Mouse (Mus musculus): ENCODE results near the gene Cfap61. TPM values are rescaled to one million over a fixed set of nuclear protein-coding genes. Genes with fewer than 3 reads are reported as not detected.

Gene Cfap61
- polyA plus RNA-seq, 1 experiment from 2014 or later = 0.24 TPM

DNA sequence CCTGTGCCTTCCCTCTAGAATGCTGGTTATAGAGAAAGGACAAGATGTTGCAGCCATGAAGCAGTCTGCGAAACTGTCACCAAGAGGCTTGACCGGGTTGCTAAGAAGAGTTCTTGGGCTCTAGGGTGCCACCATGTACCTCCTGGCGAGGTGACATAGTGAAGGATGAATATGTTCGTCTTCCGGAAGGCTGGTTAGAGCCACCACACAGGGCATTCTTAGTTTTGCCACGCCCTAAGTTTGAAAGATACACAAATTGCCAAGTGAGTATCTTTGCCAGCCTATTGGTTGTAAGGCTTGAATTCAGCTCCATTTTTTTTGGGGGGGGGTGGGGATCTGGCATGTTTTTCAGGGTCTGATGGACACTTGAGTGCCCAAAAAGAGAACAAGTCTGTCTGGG, 23.5 kb downstream of the Cfap61 start:
- Histone ChIP-seq H3K9me3 (ENCODE audit: control insufficient read depth, low read length) (no peaks in the 10 kb centered on the region), H3K27ac (ENCODE audit: low read depth) (no peak overlapping the region)
- WGBS = 84% methylated on average over 6 of the region's 6 CpGs

DNA sequence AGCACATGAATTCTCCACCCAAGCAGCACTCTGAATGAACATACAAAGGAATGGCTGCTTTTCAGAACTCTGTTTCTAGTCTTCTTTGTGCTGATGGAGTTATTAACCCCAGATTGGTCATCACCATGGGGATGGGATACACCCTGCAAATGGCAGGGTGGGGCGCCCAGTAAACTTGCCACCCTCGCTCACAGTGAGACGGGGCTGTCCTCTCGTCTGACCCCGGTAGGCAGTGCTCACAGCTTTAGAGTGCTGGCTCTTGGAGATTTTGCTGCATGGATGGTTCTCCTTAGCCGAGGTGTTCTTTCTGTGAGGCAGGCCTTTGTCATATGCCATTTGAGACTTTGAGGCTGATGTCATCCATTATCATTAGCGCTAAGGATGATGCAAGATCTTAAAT, 24.0 kb downstream of the Cfap61 start:
- H3K27ac ChIP-seq (ENCODE audit: low read depth) = no peak overlapping the region
- H3K36me3 ChIP-seq (ENCODE audit: control insufficient read depth, insufficient read depth, low read length) = no peaks in the 10 kb centered on the region
- DNase-seq (ENCODE audit: low spot score) (no peak), ATAC-seq (replicated peaks; ENCODE audit: low FRiP score, low TSS enrichment, low read depth) (no peak)
- H3K9ac ChIP-seq (ENCODE audit: low read length) = no peak overlapping the region
- 85% methylated on average over 7 of the region's 7 CpGs for WGBS
- no peak overlapping the region for H3K4me2 ChIP-seq (ENCODE audit: low read length)
- H3K9me3 ChIP-seq (ENCODE audit: control insufficient read depth, low read length) = no peaks in the 10 kb centered on the region
- no peak overlapping the region for H3K4me3 ChIP-seq (ENCODE audit: low read depth, low read length)
- no peaks in the 10 kb centered on the region for H3K4me1 ChIP-seq (replicated peaks; ENCODE audit: control insufficient read depth, insufficient read depth, low read length)
- no peaks in the 10 kb centered on the region for H3K27me3 ChIP-seq (replicated peaks; ENCODE audit: control insufficient read depth, insufficient read depth, low read length)

More for the DNA sequence above, 23.5 kb downstream of the Cfap61 start:
- H3K27me3 ChIP-seq (replicated peaks; ENCODE audit: control insufficient read depth, insufficient read depth, low read length) = no peaks in the 10 kb centered on the region
- no peak overlapping the region for H3K4me2 ChIP-seq (ENCODE audit: low read length)
- no peaks in the 10 kb centered on the region for H3K4me1 ChIP-seq (replicated peaks; ENCODE audit: control insufficient read depth, insufficient read depth, low read length)
- DNase-seq (ENCODE audit: low spot score) (no peak), ATAC-seq (replicated peaks; ENCODE audit: low FRiP score, low TSS enrichment, low read depth) (no peak)
- no peak overlapping the region for H3K4me3 ChIP-seq (ENCODE audit: low read depth, low read length)
- no peak overlapping the region for H3K9ac ChIP-seq (ENCODE audit: low read length)
- no peaks in the 10 kb centered on the region for H3K36me3 ChIP-seq (ENCODE audit: control insufficient read depth, insufficient read depth, low read length)

DNA sequence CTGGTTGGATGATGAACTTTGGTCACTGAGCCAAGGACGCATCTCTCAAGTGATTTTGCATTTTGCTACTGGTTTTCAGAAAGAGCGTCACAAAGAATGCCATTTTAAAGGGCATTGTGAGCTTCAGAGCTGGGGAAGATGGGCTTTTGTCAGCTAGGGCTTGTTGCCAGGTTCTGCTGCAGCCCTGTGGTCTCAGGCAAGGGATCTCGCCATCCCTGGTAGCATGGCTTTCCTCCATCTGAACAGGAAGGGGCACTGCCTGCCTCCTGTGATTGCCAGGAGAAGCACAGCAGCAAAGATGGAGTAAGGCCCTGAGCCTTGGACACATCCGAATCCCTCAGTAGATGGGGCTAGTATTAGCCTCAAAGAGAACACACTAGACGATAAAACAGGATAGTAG, 27.3 kb downstream of the Cfap61 start:
- Histone ChIP-seq H3K9me3 (ENCODE audit: control insufficient read depth, low read length) (no peaks in the 10 kb centered on the region), H3K36me3 (ENCODE audit: control insufficient read depth, insufficient read depth, low read length) (no peaks in the 10 kb centered on the region), H3K9ac (ENCODE audit: low read length) (no peak overlapping the region), H3K4me1 (replicated peaks; ENCODE audit: control insufficient read depth, insufficient read depth, low read length) (no peaks in the 10 kb centered on the region), H3K4me2 (ENCODE audit: low read length) (no peak overlapping the region), H3K27me3 (replicated peaks; ENCODE audit: control insufficient read depth, insufficient read depth, low read length) (no peaks in the 10 kb centered on the region), H3K4me3 (ENCODE audit: low read depth, low read length) (no peak overlapping the region), H3K27ac (ENCODE audit: low read depth) (no peak overlapping the region)
- no peak for DNase-seq (ENCODE audit: low spot score)
- ATAC-seq (replicated peaks; ENCODE audit: low FRiP score, low TSS enrichment, low read depth) = no peak
- WGBS = 82% methylated on average over 5 of the region's 5 CpGs

DNA sequence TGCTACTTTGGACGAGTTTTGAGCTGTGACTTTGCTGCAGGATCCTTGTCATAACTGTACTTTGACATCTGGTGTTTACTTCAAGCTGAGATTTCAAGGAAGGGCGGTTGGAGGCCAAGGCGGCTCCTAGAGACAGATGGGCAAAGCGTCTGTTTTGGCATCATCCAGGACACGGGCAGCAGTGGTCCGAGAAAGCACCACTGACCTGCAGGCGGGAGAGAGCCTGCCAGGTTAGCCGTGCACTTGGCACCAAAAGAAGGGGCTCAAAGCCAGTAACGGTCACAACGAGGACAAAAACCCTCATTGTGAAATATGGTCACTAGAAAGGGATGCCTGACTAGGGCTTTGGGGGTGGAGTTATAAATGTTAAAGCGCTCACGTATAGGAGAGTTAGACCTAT, 36.2 kb downstream of the Cfap61 start:
- Histone ChIP-seq H3K4me3 (ENCODE audit: low read depth, low read length) (no peak overlapping the region), H3K9ac (ENCODE audit: low read length) (no peak overlapping the region), H3K27me3 (replicated peaks; ENCODE audit: control insufficient read depth, insufficient read depth, low read length) (no peaks in the 10 kb centered on the region), H3K9me3 (ENCODE audit: control insufficient read depth, low read length) (no peaks in the 10 kb centered on the region), H3K36me3 (ENCODE audit: control insufficient read depth, insufficient read depth, low read length) (no peaks in the 10 kb centered on the region), H3K27ac (ENCODE audit: low read depth) (no peak overlapping the region), H3K4me2 (ENCODE audit: low read length) (no peak overlapping the region), H3K4me1 (replicated peaks; ENCODE audit: control insufficient read depth, insufficient read depth, low read length) (no peaks in the 10 kb centered on the region)
- WGBS = 83% methylated on average over 12 of the region's 12 CpGs
- ATAC-seq (replicated peaks; ENCODE audit: low FRiP score, low TSS enrichment, low read depth) = no peak
- no peak for DNase-seq (ENCODE audit: low spot score)

DNA sequence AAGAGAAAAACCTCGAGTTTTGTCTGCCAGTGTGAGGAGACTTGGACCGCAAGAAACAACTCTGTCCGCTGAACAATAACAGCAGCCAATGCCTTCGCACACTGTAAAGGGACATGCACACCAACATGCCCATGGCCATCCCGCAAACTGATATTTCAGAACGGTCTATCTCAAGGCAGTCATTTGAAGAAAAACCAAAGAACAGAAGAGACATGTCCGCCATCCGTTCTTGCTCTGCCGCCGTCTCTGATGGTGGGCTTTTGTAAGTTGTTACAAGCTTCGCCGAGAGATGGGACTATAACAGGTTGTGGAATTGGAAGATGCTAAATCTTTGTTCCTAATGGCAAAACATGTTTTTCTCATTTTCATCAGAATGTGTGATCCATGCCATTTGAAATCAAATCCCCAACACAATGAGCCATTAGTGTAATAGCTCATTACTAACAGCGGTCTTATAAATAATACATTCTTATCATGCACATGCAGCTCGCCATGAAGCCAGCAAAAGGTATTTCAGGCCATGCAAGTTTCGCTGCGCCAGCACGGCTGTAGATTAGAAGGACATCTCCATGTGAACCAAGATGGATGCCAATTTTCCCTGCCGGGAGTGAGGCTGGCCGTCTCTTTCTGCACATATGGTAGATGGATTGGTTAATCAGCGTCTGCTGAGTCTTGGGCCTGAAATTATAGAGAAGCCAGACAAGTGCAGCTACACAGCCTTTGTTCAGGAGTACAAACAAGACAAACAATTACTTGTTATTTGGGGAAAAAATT, 36.8 kb downstream of the Cfap61 start:
- Histone ChIP-seq H3K27me3 (replicated peaks; ENCODE audit: control insufficient read depth, insufficient read depth, low read length) (no peaks in the 10 kb centered on the region), H3K4me3 (ENCODE audit: low read depth, low read length) (no peak overlapping the region), H3K36me3 (ENCODE audit: control insufficient read depth, insufficient read depth, low read length) (no peaks in the 10 kb centered on the region), H3K9ac (ENCODE audit: low read length) (no peak overlapping the region), H3K4me2 (ENCODE audit: low read length) (no peak overlapping the region), H3K27ac (ENCODE audit: low read depth) (no peak overlapping the region), H3K4me1 (replicated peaks; ENCODE audit: control insufficient read depth, insufficient read depth, low read length) (no peaks in the 10 kb centered on the region), H3K9me3 (ENCODE audit: control insufficient read depth, low read length) (no peaks in the 10 kb centered on the region)
- no peak for ATAC-seq (replicated peaks; ENCODE audit: low FRiP score, low TSS enrichment, low read depth)
- DNase-seq (ENCODE audit: low spot score) = no peak
- 93% methylated on average over 20 of the region's 20 CpGs for WGBS

DNA sequence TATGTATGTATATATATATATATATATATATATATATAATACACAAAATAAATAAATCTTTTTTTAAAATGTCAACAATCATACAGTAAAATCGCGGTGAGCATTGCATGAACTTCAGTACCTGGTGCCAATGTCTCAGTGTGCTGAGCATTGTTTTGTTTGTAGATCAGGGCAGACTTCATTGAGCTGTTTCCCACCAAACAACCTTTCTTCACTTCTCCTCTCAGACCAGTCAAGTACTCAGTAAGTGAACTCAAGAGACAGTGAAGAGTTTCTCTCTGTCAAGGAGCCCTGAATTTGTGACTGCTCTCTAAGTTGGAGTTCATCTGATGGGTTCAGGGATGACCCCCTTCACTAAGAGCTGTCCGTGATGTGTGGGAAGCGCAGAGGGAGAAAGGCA, 38.0 kb downstream of the Cfap61 start:
- WGBS = 88% methylated on average over 4 of the region's 4 CpGs
- DNase-seq (ENCODE audit: low spot score) (no peak), ATAC-seq (replicated peaks; ENCODE audit: low FRiP score, low TSS enrichment, low read depth) (no peak)
- Histone ChIP-seq H3K4me1 (replicated peaks; ENCODE audit: control insufficient read depth, insufficient read depth, low read length) (no peaks in the 10 kb centered on the region), H3K27me3 (replicated peaks; ENCODE audit: control insufficient read depth, insufficient read depth, low read length) (no peaks in the 10 kb centered on the region), H3K9ac (ENCODE audit: low read length) (no peak overlapping the region), H3K4me3 (ENCODE audit: low read depth, low read length) (no peak overlapping the region), H3K9me3 (ENCODE audit: control insufficient read depth, low read length) (no peaks in the 10 kb centered on the region), H3K4me2 (ENCODE audit: low read length) (no peak overlapping the region), H3K27ac (ENCODE audit: low read depth) (no peak overlapping the region), H3K36me3 (ENCODE audit: control insufficient read depth, insufficient read depth, low read length) (no peaks in the 10 kb centered on the region)

DNA sequence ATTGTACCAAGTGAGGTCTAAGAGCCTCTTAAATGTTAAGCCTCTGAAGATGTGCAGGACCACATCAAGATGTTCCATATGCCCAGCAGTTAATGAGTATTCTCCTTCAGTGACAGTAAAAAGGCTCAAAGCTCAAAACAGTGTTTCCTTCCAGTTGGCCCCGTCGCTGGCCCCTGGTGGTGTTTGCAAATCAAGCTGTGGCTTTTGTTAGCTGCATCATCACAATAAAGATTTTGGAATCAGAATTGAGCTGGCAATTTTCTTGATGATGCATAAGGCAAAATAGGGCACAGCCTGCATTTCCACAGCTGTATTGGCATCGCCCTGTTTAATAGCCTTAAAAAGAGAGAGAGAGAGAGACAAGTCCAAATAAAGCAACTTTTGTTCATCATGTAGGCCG, 45.0 kb downstream of the Cfap61 start:
- H3K4me3 ChIP-seq (ENCODE audit: low read depth, low read length) = no peak overlapping the region
- H3K36me3 ChIP-seq (ENCODE audit: control insufficient read depth, insufficient read depth, low read length) = no peaks in the 10 kb centered on the region
- no peaks in the 10 kb centered on the region for H3K9me3 ChIP-seq (ENCODE audit: control insufficient read depth, low read length)
- no peaks in the 10 kb centered on the region for H3K27me3 ChIP-seq (replicated peaks; ENCODE audit: control insufficient read depth, insufficient read depth, low read length)
- H3K4me1 ChIP-seq (replicated peaks; ENCODE audit: control insufficient read depth, insufficient read depth, low read length) = no peaks in the 10 kb centered on the region
- no peak for DNase-seq (ENCODE audit: low spot score)
- ATAC-seq (replicated peaks; ENCODE audit: low FRiP score, low TSS enrichment, low read depth) = no peak
- no peak overlapping the region for H3K9ac ChIP-seq (ENCODE audit: low read length)
- no peak overlapping the region for H3K4me2 ChIP-seq (ENCODE audit: low read length)
- H3K27ac ChIP-seq (ENCODE audit: low read depth) = no peak overlapping the region
- 74% methylated on average over 4 of the region's 4 CpGs for WGBS

DNA sequence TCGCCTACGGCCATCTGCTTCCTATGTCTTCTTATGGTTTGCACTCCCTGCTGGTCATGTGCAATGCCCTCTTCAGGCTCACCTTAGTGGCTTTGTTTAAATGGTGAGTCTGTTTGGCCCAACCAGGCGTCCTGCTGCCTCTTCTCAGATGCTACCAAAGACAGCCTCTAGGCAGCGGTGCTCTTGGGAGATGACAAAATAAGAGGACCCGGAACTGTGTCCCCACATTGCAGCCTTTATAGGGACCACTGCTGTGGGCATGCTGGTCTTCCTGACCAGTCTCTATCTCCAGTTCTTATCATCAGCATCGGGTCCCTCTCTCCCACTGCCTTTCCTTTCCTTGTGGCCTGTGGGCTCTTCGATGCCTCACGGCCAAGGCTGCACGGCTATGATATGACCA, 46.3 kb downstream of the Cfap61 start:
- H3K4me2 ChIP-seq (ENCODE audit: low read length) = no peak overlapping the region
- no peaks in the 10 kb centered on the region for H3K9me3 ChIP-seq (ENCODE audit: control insufficient read depth, low read length)
- H3K27me3 ChIP-seq (replicated peaks; ENCODE audit: control insufficient read depth, insufficient read depth, low read length) = no peaks in the 10 kb centered on the region
- H3K36me3 ChIP-seq (ENCODE audit: control insufficient read depth, insufficient read depth, low read length) = no peaks in the 10 kb centered on the region
- WGBS = 78% methylated on average over 9 of the region's 9 CpGs
- no peak for DNase-seq (ENCODE audit: low spot score)
- no peak overlapping the region for H3K27ac ChIP-seq (ENCODE audit: low read depth)
- H3K4me1 ChIP-seq (replicated peaks; ENCODE audit: control insufficient read depth, insufficient read depth, low read length) = no peaks in the 10 kb centered on the region
- no peak overlapping the region for H3K9ac ChIP-seq (ENCODE audit: low read length)
- no peak for ATAC-seq (replicated peaks; ENCODE audit: low FRiP score, low TSS enrichment, low read depth)
- H3K4me3 ChIP-seq (ENCODE audit: low read depth, low read length) = no peak overlapping the region

DNA sequence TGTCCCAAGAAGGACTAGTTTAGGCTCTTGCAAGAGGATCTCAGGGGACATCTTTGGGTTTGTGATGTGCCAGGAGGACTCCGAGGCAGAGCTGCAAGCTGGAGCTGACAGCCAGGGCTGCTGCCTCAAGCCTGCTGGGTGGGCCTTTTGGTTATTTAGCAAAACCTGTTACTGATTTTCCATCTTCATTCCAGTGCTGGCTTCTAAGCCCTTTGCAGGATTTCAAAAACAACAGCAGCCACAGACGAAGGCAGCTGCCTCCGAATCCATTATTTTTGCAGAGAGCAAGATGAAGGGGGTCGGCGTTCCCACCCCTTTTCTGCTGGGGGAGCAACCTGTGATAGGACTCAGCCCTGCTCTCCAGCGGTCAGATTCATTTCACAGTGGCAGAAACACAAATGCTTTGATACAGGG, 47.1 kb downstream of the Cfap61 start:
- no peak overlapping the region for H3K4me2 ChIP-seq (ENCODE audit: low read length)
- no peak for ATAC-seq (replicated peaks; ENCODE audit: low FRiP score, low TSS enrichment, low read depth)
- DNase-seq (ENCODE audit: low spot score) = peak; percentile 43
- no peak overlapping the region for H3K9ac ChIP-seq (ENCODE audit: low read length)
- 46% methylated on average over 6 of the region's 6 CpGs for WGBS
- no peaks in the 10 kb centered on the region for H3K9me3 ChIP-seq (ENCODE audit: control insufficient read depth, low read length)
- H3K27me3 ChIP-seq (replicated peaks; ENCODE audit: control insufficient read depth, insufficient read depth, low read length) = no peaks in the 10 kb centered on the region
- H3K4me3 ChIP-seq (ENCODE audit: low read depth, low read length) = no peak overlapping the region
- H3K36me3 ChIP-seq (ENCODE audit: control insufficient read depth, insufficient read depth, low read length) = no peaks in the 10 kb centered on the region
- H3K4me1 ChIP-seq (replicated peaks; ENCODE audit: control insufficient read depth, insufficient read depth, low read length) = no peaks in the 10 kb centered on the region
- H3K27ac ChIP-seq (ENCODE audit: low read depth) = no peak overlapping the region

All from intestine, embryonic 14.5 days (tissue).